Mouse (Mus musculus) spleen, adult 12 weeks (tissue): ENCODE measurements around the gene Igdcc4.

Source experiments
- DNase-seq: peaks from one replicate; pipeline ENCODE4 v3.0.0; 2022; ENCODE audit warnings: low spot score

Igdcc4 gene

GRCm38 (mm10) chr9:65111698-65112097 lies 10.4 kb downstream of the Igdcc4 start:
- no peak for DNase-seq

- no peak for DNase-seq
These were observed 12.4 kb downstream of the Igdcc4 start for GRCm38 (mm10) chr9:65113694-65114093.

- no peak for DNase-seq
These were observed 14.6 kb downstream of the Igdcc4 start for GRCm38 (mm10) chr9:65115891-65116290.

GRCm38 (mm10) chr9:65117516-65117915 lies 16.2 kb downstream of the Igdcc4 start:
- DNase-seq: no peak

GRCm38 (mm10) chr9:65120935-65121334 lies 19.6 kb downstream of the Igdcc4 start:
- DNase-seq: peak; percentile 21

- DNase-seq: no peak
These were observed 21.3 kb downstream of the Igdcc4 start for GRCm38 (mm10) chr9:65122545-65122944.

- no peak for DNase-seq
These were observed 22.4 kb downstream of the Igdcc4 start for GRCm38 (mm10) chr9:65123552-65124168.

GRCm38 (mm10) chr9:65128123-65128815 lies 27.0 kb downstream of the Igdcc4 start:
- DNase-seq: no peak

GRCm38 (mm10) chr9:65131717-65132116 lies 30.4 kb downstream of the Igdcc4 start:
- DNase-seq: no peak

GRCm38 (mm10) chr9:65133739-65134138 lies 32.5 kb downstream of the Igdcc4 start:
- peak; percentile 68 for DNase-seq

- no peak for DNase-seq
These were observed 33.8 kb downstream of the Igdcc4 start for GRCm38 (mm10) chr9:65135126-65135525.

- DNase-seq: no peak
These were observed 39.2 kb downstream of the Igdcc4 start for GRCm38 (mm10) chr9:65140491-65140890.

GRCm38 (mm10) chr9:65140936-65141305 lies 39.6 kb downstream of the Igdcc4 start, which contains the start of gene Igdcc3:
Gene Igdcc3, plus strand, starts transcription at chr9:65141189.
- no peak for DNase-seq

GRCm38 (mm10) chr9:65141306-65141975 lies 40.2 kb downstream of the Igdcc4 start:
- no peak for DNase-seq

- DNase-seq: no peak
These were observed 40.7 kb downstream of the Igdcc4 start for GRCm38 (mm10) chr9:65141976-65142318.

GRCm38 (mm10) chr9:65142399-65142798 lies 41.1 kb downstream of the Igdcc4 start:
- no peak for DNase-seq

GRCm38 (mm10) chr9:65146001-65146400 lies 44.7 kb downstream of the Igdcc4 start:
- DNase-seq: no peak

- no peak for DNase-seq
These were observed 47.2 kb downstream of the Igdcc4 start for GRCm38 (mm10) chr9:65148507-65148906.

- no peak for DNase-seq
These were observed 51.5 kb downstream of the Igdcc4 start for GRCm38 (mm10) chr9:65152711-65153330.

GRCm38 (mm10) chr9:65153331-65153711 lies 52.0 kb downstream of the Igdcc4 start:
- DNase-seq: no peak

GRCm38 (mm10) chr9:65154692-65155455 lies 53.6 kb downstream of the Igdcc4 start:
- no peak for DNase-seq

GRCm38 (mm10) chr9:65156604-65157003 lies 55.3 kb downstream of the Igdcc4 start:
- no peak for DNase-seq
